ENCODE assay signal across 8 mouse cellular contexts in genomic region chr6:85373951-85374733, GRCm38 (mm10). TPM values are rescaled to one million over a fixed set of nuclear protein-coding genes. Genes with fewer than 3 reads are reported as not detected.
A peak's percentile ranks its signal among the peaks of the same experiment; 100 is the strongest.
DNase-seq lines count a peak whose midpoint lies in the region; ATAC-seq and TF ChIP-seq lines count a peak whose summit lies in the region.

Gene Rab11fip5, minus strand, starts transcription at chr6:85374634.

- H3K4me3 ChIP-seq in E14TG2a.4 (replicated peaks; ENCODE audit: low read length) = peak within 1 kb of the TSS; percentile 91
- peak within 1 kb of the TSS; percentile 80 for H3K4me3 ChIP-seq in heart, adult 2 months
- peak within 1 kb of the TSS; percentile 82 for H3K4me3 ChIP-seq in kidney, embryonic 15.5 days (replicated peaks)
- peak within 1 kb of the TSS; percentile 76 for H3K4me3 ChIP-seq in lung, embryonic 14.5 days (ENCODE audit: low read depth, low read length)

- H3K79me2 ChIP-seq in heart, adult 2 months (replicated peaks; ENCODE audit: control insufficient read depth, insufficient read depth, low read length) = peaks cover 4% of the 10 kb centered on the region; the same call in 1 of the 2 replicates

- intact Hi-C loops in heart, adult 2 months (cut with DNase I) = no loop called here

- no peak for TF ChIP-seq EP300 in heart, adult 2 months (IDR thresholded peaks at IDR 0.05; ENCODE audit: insufficient read depth, low read depth, low read length)

- H3K4me2 ChIP-seq in kidney, embryonic 15.5 days = peak within 1 kb of the TSS; percentile 94
- peak within 1 kb of the TSS; percentile 92 for H3K4me2 ChIP-seq in lung, embryonic 14.5 days

- DNase-seq in 3134 (ENCODE audit: extremely low read depth, insufficient read length, low spot score) = peak; percentile 76
- DNase-seq in embryo, embryonic 11.5 days (ENCODE audit: low read depth, low spot score) = peak; percentile 27
- DNase-seq in heart, adult 2 months = peak; percentile 63 to 74
- DNase-seq in lung, embryonic 14.5 days = peak; percentile 41
- peak; percentile 40 for DNase-seq in right cerebral cortex, postnatal 4 days
- DNase-seq in T-cell, adult 2 months (ENCODE audit: low spot score) = no peak

- peak; percentile 20 for ATAC-seq in kidney, embryonic 15.5 days (replicated peaks; ENCODE audit: low FRiP score)
- ATAC-seq in lung, embryonic 14.5 days (ENCODE audit: insufficient read depth) = peak; percentile 25

- peak within 1 kb of the TSS; percentile 96 for H3K27ac ChIP-seq in heart, adult 2 months
- peak within 1 kb of the TSS; percentile 86 for H3K27ac ChIP-seq in kidney, embryonic 15.5 days
- peak within 1 kb of the TSS; percentile 36 for H3K27ac ChIP-seq in lung, embryonic 14.5 days (ENCODE audit: low read depth)

- TF ChIP-seq POLR2A in heart, adult 2 months (IDR thresholded peaks at IDR 0.05; ENCODE audit: insufficient read depth, low read depth, low read length) = no peak

- peaks cover 9% of the 10 kb centered on the region; the same call in 1 of the 2 replicates for H3K36me3 ChIP-seq in E14TG2a.4 (ENCODE audit: insufficient read depth, low read length)
- H3K36me3 ChIP-seq in heart, adult 2 months (ENCODE audit: control insufficient read depth, insufficient read depth, low read length) = peaks cover 9% of the 10 kb centered on the region
- H3K36me3 ChIP-seq in kidney, embryonic 15.5 days = no peaks in the 10 kb centered on the region
- H3K36me3 ChIP-seq in lung, embryonic 14.5 days (ENCODE audit: insufficient read depth) = no peaks in the 10 kb centered on the region

- no peak for TF ChIP-seq CTCF in E14TG2a.4 (conservative IDR thresholded peaks at IDR 0.05; ENCODE audit: low read length)
- TF ChIP-seq CTCF in heart, adult 2 months (IDR thresholded peaks at IDR 0.05) = no peak
- TF ChIP-seq CTCF in lung, embryonic 14.5 days (IDR thresholded peaks at IDR 0.05; ENCODE audit: low read depth) = no peak

- peak within 1 kb of the TSS; percentile 91 for H3K9ac ChIP-seq in heart, adult 2 months (ENCODE audit: low read depth, low read length)
- H3K9ac ChIP-seq in kidney, embryonic 15.5 days = peak within 1 kb of the TSS; percentile 81
- peak within 1 kb of the TSS; percentile 77 for H3K9ac ChIP-seq in lung, embryonic 14.5 days

- WGBS in heart, adult 2 months = under 1% methylated on average over 80 of the region's 80 CpGs
- WGBS in kidney, embryonic 15.5 days = 2% methylated on average over 80 of the region's 80 CpGs
- 2% methylated on average over 80 of the region's 80 CpGs for WGBS in lung, embryonic 14.5 days

- peaks cover 42% of the 10 kb centered on the region for H3K27me3 ChIP-seq in E14TG2a.4 (ENCODE audit: insufficient read depth, low read length)
- H3K27me3 ChIP-seq in heart, adult 2 months (ENCODE audit: control insufficient read depth, insufficient read depth, low read length) = no peaks in the 10 kb centered on the region
- no peaks in the 10 kb centered on the region for H3K27me3 ChIP-seq in kidney, embryonic 15.5 days
- no peaks in the 10 kb centered on the region for H3K27me3 ChIP-seq in lung, embryonic 14.5 days (ENCODE audit: insufficient read depth, low read length)

- H3K9me3 ChIP-seq in E14TG2a.4 (ENCODE audit: low read length) = no peaks in the 10 kb centered on the region
- no peaks in the 10 kb centered on the region for H3K9me3 ChIP-seq in kidney, embryonic 15.5 days (replicated peaks)
- no peaks in the 10 kb centered on the region for H3K9me3 ChIP-seq in lung, embryonic 14.5 days (ENCODE audit: low read depth, low read length)

- peaks cover 60% of the 10 kb centered on the region for H3K4me1 ChIP-seq in E14TG2a.4 (replicated peaks; ENCODE audit: low read depth, low read length)
- H3K4me1 ChIP-seq in heart, adult 2 months (ENCODE audit: control insufficient read depth, insufficient read depth, low read length) = peaks cover 30% of the 10 kb centered on the region
- peaks cover 58% of the 10 kb centered on the region for H3K4me1 ChIP-seq in kidney, embryonic 15.5 days
- peaks cover 29% of the 10 kb centered on the region for H3K4me1 ChIP-seq in lung, embryonic 14.5 days (ENCODE audit: insufficient read depth)

RNA-seq across cellular contexts. Expression of gene Rab11fip5, which starts in this region (rescaled TPM):
- 10 to 100 TPM; 59.3 to 73.9 TPM for total RNA-seq in heart, adult 2 months (2021)
- 41.6 and 55.0 TPM in 2 replicates for polyA plus RNA-seq in heart, adult 2 months (2012; rRNA removed)
- polyA plus RNA-seq in kidney, embryonic 15.5 days (2015; fragmentation: Nextera tagmentation; extraction: Ambion mirVana) = 12.1 and 13.8 TPM in 2 replicates
- 10.1 and 10.6 TPM in 2 replicates for polyA plus RNA-seq in lung, embryonic 14.5 days (2014; fragmentation: Nextera tagmentation; extraction: Ambion mirVana)

Comparison
In these comparisons a context has a peak if more than half of its experiments do, and no peak if none do; other contexts are left out.
1. H3K27ac ChIP-seq: peak in every context shown above with its lines; median percentile 96 in heart, adult 2 months; 86 in kidney, embryonic 15.5 days; 36 in lung, embryonic 14.5 days.